Mouse (Mus musculus) brain, adult 10 weeks (tissue): ENCODE measurements around the gene Fbxw9. TPM values are rescaled to one million over a fixed set of nuclear protein-coding genes. Genes with fewer than 3 reads are reported as not detected.

Experiments
- polyA plus RNA-seq: library from polyadenylated mRNA; stranded (reverse); fragments of 350-450 nt; fragmentation: Illumina TruSeq; extraction: RNeasy Lipid Tissue Mini Kit (QIAGEN cat#74804); gene quantifications from one replicate; pipeline ENCODE4 v1.2.3, GENCODE M21; 2015; ENCODE audit warnings: low read depth, low replicate concordance

Gene Fbxw9
- polyA plus RNA-seq = 19.6 TPM

DNA sequence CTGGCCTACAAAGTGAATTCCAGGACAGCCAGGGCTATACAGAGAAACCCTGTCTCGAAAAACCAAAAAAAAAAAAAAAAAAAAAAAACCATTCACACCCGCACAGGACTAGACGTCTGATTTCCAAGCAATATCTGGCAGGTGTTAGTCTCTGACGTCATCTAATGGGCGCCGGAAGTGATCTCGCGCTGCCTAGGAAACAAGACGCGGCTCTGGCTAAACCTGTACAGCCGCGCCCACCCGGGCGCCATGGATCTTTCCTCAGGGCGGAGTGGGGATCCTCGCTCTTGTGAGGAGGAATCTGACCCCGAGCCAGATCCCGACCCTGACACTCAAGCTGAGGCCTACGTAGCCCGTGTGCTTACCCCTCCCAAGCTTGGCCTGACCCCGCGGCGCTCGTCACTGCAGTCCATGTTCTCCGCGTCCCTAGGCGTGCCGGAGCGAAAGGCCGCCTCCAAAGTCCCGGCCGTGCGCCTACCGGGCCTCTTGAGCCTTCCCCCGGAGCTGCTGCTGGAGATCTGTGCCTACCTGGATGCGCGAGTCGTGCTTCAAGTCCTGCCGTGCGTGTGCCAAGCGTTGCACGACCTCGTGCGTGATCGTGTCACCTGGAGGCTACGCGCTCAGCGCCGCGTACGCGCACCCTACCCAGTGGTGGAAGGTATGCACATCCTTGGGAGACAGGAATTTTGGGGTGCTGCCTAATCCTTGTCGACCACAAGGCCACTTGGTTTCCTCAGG is at the start of gene Fbxw9:
TSS of gene Fbxw9 (plus strand) at position 177 of the 738 bp plus-strand sequence.

DNA sequence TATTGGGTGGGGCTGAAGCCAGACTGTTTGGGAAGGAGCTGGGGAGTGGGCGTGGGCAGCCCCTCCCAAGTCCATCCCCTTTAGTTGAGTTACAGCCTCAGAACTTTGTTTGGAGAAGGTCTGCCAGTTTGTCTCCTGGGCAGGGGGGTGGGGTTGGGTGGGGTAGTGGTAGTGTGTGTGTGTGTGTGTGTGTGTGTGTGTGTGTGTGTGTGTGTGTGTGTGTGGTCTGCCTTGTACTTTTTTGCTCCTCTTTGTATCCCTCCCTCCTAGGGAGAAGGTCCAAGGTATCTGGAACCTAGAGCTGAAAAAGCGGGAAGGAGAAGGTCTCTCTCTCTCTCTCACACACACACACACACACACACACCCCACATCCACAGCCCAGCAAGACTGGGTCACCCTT is 45.4 kb upstream of the Fbxw9 start, which contains the start of gene Best2:
TSS of gene Best2 (minus strand) at position 101 of the 400 bp plus-strand sequence.

DNA sequence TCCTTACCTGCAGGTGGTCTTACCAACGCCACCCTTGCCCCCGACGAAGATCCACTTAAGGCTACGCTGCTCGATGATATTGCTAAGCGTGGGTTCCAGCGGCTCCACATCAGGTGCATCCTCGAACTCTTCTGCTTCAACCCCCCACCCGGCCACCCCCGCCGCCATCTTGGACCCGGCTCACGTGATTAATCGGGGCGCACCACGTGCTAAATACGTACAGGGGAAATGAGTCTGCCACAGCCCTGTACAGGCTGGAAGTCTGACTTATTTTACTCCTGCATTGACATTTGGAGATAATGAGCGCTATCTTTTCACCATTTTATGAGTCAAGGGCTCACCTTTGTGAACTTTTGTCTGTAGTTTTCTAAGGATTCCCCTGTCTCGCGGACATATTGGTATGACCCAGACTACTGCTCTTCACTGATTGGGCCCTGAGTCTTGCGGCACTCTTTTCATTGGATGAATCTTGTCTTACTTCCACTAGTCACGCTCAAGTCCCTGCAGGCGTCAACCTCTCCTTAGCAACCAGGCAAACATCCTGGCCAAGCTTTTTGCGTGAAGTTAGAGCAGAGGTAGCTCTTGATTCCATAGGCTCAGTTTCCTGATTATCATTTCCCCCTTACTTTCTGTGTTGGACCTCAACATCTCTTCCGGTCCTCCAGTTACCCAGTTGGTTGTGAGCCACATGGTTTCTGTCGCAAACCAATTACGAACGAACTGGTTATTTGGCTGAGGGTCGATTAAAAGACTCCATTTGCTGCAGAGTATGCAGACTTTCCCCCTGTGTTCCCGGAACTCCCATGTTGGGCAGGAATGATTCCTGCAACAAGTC is 34.5 kb upstream of the Fbxw9 start, which contains the start of gene Asna1:
TSS of gene Asna1 (minus strand) at position 184 of the 835 bp plus-strand sequence.

DNA sequence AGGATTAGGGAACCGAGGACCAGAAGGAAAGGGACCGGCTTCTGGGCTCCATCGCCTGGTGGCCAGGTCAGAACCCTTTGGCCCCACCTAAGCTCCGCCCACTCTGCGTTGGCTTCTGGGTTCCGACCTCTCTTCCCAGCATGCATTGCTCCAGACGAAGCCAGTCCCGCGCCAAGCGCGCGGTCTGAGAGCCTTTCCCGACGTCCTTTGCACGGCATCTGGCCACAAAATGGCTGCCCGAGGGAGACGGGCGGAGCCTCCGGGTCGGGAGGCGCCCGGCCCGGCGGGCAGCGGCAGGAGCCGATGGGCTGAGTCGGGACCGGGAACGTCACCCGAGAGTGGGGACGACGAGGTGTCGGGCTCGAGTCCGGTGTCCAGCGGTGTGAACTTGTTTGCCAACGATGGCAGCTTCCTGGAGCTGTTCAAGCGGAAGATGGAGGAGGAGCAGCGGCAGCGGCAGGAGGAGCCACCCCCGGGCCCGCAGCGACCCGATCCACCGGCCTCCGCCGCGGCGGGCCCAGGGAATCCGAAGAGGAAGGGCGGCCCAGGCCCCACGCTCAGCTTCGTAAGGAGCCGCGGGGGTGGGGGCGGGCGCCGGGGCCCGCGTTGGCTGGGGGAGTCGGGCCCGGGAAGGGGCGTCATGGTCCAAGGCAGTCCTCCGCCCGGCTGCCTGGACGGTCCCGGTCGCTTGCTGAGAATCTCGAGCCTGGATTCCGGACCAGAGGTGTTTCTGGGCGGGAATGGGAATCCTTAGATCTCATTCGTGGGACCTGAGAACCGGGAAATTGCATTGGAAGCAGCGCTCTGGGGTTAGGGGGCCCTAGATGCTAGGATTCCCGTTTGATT is 33.0 kb upstream of the Fbxw9 start, which contains the start of gene Trir:
TSS of gene Trir (plus strand) at position 154 of the 846 bp plus-strand sequence.

DNA sequence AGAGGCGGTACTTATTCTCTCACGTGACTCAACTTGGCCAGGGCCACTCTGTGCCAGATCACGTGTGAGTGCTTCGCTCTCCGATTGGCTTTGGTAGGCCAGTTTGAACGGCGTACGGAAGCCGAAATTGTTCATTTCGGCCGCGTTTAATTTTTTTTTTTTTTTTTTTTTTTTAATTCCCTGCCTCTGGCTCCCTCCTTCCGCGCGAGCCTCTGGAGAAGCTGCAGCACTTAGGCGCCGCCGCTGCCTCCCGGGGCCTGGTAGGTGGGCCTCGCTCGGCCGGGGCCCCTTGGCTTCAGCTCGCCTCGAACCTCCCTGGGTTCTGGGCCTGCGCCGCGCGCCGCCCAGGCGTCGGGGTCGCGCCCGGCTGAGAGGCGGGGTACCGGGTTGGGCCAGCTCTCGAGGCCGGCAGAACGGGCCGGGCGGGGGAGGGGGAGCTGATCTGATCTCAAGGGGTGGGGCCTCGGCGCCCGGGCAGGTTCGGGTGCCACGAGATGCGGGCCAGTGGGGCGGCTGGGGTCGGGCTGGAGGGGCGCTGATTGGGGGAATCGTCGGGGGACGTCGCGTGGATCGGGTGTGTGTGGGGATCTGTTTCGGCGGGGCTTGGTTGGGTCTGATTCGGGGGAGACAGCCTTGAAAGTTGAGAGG is 23.0 kb upstream of the Fbxw9 start, which contains the start of gene Tnpo2:
TSS of gene Tnpo2 (plus strand) at position 198 of the 648 bp plus-strand sequence.

DNA sequence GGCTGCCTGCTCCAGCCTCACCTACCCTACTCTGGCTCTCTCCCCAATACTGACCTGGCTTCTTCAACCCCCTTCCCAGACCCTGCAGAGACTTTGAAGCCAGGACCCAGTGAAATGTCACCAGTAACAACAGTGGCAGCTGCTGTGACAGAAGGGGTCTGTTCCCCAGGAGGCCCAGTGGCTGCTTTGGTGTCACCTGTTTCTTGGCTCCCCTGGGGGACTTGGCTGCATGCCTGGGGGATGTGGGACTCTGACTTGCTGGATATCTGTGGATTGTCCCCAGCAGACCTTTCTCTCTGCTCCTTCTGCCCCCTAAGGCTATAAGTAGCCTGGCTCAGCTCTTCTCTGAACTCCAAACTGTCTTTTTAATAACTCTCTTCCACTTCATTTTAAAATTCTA is 8.1 kb downstream of the Fbxw9 start, which contains the start of gene Gm5741:
TSS of gene Gm5741 (minus strand) at position 1 of the 400 bp plus-strand sequence.

DNA sequence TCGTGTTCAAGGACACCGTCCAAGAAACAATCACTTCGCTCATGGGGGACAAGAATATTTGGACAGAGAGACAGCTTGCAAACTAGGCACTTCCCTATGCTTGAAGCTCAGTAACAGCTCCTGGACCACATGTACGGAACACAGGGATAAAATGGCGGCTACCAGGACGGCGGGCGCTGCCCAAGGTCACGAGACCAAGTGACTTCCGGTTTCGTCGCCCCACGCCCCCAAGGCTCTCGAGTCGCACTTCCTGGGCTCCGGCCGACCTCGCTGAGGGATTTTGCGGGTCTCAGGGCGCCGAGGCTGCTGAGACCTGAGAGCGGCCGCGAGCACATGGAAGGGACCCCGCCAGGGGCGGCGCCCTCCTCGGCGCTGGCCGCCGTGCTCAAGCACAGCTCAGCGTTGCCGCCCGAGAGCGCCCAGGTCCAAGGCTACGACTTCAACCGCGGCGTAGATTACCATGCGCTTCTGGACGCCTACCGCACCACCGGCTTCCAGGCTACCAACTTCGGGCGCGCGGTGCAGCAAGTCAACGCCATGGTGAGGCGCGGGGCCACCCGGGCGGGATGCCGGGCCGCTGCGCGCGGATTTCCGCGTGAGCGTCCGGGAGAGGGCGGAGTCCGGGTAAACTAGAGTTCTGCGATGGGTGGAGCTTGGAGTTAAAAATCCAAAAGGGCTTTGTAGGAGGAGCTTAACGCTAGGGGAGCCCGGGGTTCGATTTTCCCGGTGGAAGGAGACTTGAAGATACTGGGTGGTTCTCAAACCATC is 11.8 kb downstream of the Fbxw9 start, which contains the start of gene Dhps:
TSS of gene Dhps (plus strand) at position 244 of the 768 bp plus-strand sequence.

DNA sequence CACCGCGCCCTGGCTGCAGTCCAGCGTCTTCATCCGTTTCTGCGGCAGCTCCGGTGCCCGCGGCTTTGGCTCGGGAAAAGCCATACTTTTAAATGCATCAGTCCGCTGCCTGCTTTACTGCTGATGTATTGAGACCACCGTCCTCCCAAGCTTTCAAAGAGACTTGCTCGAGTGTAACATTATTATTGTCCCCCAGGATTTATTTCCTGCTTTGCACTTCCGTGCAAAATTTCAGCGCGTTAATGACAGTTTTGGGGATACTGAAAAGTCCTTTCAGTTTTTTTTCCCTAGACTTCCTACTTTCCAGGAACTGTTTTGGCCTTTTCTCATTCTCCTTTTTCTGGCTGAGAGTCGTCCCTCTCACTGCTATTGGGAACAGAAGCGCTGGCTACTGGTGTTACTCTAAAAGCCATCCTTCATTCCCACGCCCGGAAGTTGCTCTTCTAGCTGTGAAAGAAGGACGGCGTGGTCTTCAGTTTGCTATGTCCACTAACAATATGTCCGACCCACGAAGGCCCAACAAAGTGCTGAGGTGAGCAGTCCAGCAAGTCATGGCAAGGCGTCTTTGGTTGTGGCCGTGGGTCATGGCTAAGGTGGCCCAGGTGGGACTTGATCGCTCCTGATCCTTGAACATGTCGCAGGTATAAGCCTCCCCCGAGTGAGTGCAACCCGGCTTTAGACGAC is 20.8 kb downstream of the Fbxw9 start, which contains the start of gene Wdr83os:
TSS of gene Wdr83os (plus strand) at position 209 of the 684 bp plus-strand sequence.

DNA sequence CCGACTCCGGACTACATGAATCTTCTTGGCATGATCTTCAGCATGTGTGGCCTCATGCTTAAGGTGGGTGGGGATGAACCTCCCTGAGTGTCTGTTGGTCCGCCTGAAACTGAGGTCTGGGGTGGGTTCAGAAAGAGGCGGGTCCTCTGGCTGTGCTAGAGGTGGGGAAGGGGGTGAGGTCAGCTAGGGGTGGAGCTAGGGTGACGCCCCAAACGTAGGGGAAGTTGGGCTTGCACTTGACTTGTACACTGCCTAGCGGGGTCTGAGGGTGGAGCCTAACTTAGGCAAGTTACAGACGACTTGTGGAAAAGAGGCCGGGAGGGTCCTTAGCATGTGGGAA is 21.3 kb downstream of the Fbxw9 start, which contains the start of gene Wdr83:
TSS of gene Wdr83 (minus strand) at position 91 of the 340 bp plus-strand sequence.

DNA sequence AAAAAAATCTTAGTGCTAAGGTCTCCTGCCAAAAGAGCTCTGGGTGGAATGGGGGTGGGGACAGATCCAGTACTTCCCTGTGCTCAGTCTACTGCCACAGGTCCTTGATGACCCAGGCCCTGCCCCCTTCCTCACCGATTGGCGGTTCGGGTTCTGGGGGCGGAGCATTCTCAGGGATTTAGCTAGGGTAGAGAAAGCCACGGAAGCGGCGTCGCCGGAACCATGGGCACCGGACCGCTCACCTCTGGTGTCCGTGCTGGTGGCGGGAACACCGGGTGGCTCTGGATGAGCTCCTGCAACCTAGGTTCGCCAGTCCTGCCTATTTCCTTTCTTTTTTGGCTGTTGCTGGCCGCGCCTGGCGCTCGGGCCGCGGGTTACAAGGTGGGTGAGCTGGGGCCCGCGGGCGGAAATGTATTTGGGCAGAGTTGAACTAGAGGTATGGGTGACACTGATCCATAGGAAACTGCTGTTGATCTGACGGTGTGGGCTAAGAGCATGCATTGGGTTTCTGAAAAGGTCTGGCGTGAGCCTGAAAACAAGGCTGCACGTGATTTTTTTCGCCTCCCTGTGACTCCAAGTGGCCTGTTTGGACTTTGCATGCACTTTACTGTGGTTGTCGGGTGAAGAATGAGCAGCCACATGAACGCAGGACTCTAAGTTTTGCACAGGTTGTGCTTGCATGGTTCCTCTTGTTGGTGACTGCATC is 23.4 kb downstream of the Fbxw9 start, which contains the start of gene Man2b1:
TSS of gene Man2b1 (plus strand) at position 163 of the 706 bp plus-strand sequence.

Other genes with a start within 250 kb of the Fbxw9 start
- gene Dand5, start 237.2 kb upstream of the Fbxw9 start, polyA plus RNA-seq = 16.9 TPM
- gene Gadd45gip1, start 228.5 kb upstream of the Fbxw9 start, polyA plus RNA-seq = 31.0 TPM
- gene Rad23a, start 219.4 kb upstream of the Fbxw9 start, polyA plus RNA-seq = 79.6 TPM
- gene Calr, start 213.1 kb upstream of the Fbxw9 start, polyA plus RNA-seq = 635 TPM
- 39.4 TPM for gene Farsa, start 203.1 kb upstream of the Fbxw9 start, polyA plus RNA-seq
- 5.3 TPM for gene Syce2, start 187.9 kb upstream of the Fbxw9 start, polyA plus RNA-seq
- 39.4 TPM for gene Gcdh, start 166.1 kb upstream of the Fbxw9 start, polyA plus RNA-seq
- gene Klf1, start 158.1 kb upstream of the Fbxw9 start, polyA plus RNA-seq = not detected
- 5.7 TPM for gene Dnase2a, start 151.5 kb upstream of the Fbxw9 start, polyA plus RNA-seq
- gene Mast1, start 122.7 kb upstream of the Fbxw9 start, polyA plus RNA-seq = 44.7 TPM
- gene Rtbdn, start 113.1 kb upstream of the Fbxw9 start, polyA plus RNA-seq = 1.1 TPM
- gene Gm49661, start 90.6 kb upstream of the Fbxw9 start, polyA plus RNA-seq = not detected
- gene Prdx2, start 90.5 kb upstream of the Fbxw9 start, polyA plus RNA-seq = 473 TPM
- 42.3 TPM for gene Rnaseh2a, start 90.3 kb upstream of the Fbxw9 start, polyA plus RNA-seq
- 57.7 TPM for gene Junb, start 81.3 kb upstream of the Fbxw9 start, polyA plus RNA-seq
- 10.3 TPM for gene Hook2, start 69.5 kb upstream of the Fbxw9 start, polyA plus RNA-seq
- gene Best2, start 45.5 kb upstream of the Fbxw9 start, polyA plus RNA-seq = not detected
- 210 TPM for gene Asna1, start 34.8 kb upstream of the Fbxw9 start, polyA plus RNA-seq
- 98.7 TPM for gene Trir, start 33.2 kb upstream of the Fbxw9 start, polyA plus RNA-seq
- gene Tnpo2, start 23.1 kb upstream of the Fbxw9 start, polyA plus RNA-seq = 86.8 TPM
- gene Gm5741, start 7.9 kb downstream of the Fbxw9 start, polyA plus RNA-seq = 7.4 TPM
- gene Dhps, start 11.7 kb downstream of the Fbxw9 start, polyA plus RNA-seq = 80.6 TPM
- 86.9 TPM for gene Wdr83os, start 20.7 kb downstream of the Fbxw9 start, polyA plus RNA-seq
- 34.9 TPM for gene Wdr83, start 21.3 kb downstream of the Fbxw9 start, polyA plus RNA-seq
- gene Man2b1, start 23.2 kb downstream of the Fbxw9 start, polyA plus RNA-seq = 29.5 TPM
- 6.6 TPM for gene Zfp791, start 63.0 kb downstream of the Fbxw9 start, polyA plus RNA-seq
- not detected for gene Cks1brt, start 91.9 kb downstream of the Fbxw9 start, polyA plus RNA-seq
- gene Olfr371, start 165.9 kb downstream of the Fbxw9 start, polyA plus RNA-seq = not detected
- gene Orc6, start 239.6 kb downstream of the Fbxw9 start, polyA plus RNA-seq = 45.2 TPM
- gene Vps35, start 239.7 kb downstream of the Fbxw9 start, polyA plus RNA-seq = 169 TPM